In the genomic region with DNA sequence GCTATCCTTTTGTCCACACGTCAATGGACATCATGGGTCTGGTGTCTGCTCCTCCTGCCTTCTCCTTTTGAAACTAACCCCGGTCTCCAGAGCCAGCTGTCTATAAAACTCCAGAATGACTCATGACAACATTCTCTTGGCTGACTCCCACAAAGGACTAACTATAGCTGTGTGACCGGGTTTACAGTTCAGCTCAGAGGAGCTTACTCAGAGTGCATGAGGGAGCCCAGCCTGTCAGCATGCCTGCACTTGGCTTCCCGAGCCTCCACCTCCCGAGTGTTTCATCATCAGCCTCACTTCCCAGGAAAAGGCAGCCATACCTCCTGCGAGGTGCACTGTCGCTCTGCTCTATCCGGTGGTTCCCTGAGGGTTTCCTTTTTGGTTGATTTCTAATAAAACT, we compare ENCODE assay signal across 10 mouse cellular contexts. TPM values are rescaled to one million over a fixed set of nuclear protein-coding genes. Genes with fewer than 3 reads are reported as not detected.
DNase-seq lines count a peak whose midpoint lies in the region; ATAC-seq and TF ChIP-seq lines count a peak whose summit lies in the region.
"Had no signal": no experiment of that assay in that cellular context is flagged by ENCODE, and none has a peak within 500 bp of the region (broad histone marks: within the 10 kb centered on the region; RNA-seq: fewer than 3 reads in every experiment).

No protein-coding gene starts in this region.

- H3K27ac ChIP-seq in heart, embryonic 15.5 days, result peak overlapping the region; percentile 24; the same call in 1 of the 2 replicates
- H3K27ac ChIP-seq in thymus, adult 2 months (ENCODE audit: control insufficient read depth, insufficient read depth, low read length), result no peak overlapping the region
- no peak overlapping the region for H3K27ac ChIP-seq in hindbrain, postnatal 0 days
- H3K27ac ChIP-seq: liver, embryonic 14.5 days had no signal

- H3K4me3 ChIP-seq in C2C12 (ENCODE audit: insufficient read depth, poor library complexity, severe bottlenecking), result no peak overlapping the region
- no peak overlapping the region for H3K4me3 ChIP-seq in heart, embryonic 15.5 days
- no peak overlapping the region for H3K4me3 ChIP-seq in thymus, adult 2 months (ENCODE audit: control insufficient read depth, insufficient read depth, low read length)
- H3K4me3 ChIP-seq in hindbrain, postnatal 0 days (ENCODE audit: low read length), result no peak overlapping the region

- H3K27me3 ChIP-seq in C2C12 (ENCODE audit: control insufficient read depth, insufficient read depth, insufficient read length), result no peaks in the 10 kb centered on the region
- no peaks in the 10 kb centered on the region for H3K27me3 ChIP-seq in heart, embryonic 15.5 days
- H3K27me3 ChIP-seq in thymus, adult 2 months (ENCODE audit: control insufficient read depth, insufficient read depth, low read length), result no peaks in the 10 kb centered on the region
- no peaks in the 10 kb centered on the region for H3K27me3 ChIP-seq in hindbrain, postnatal 0 days (ENCODE audit: insufficient read depth, low read length)

- no peak overlapping the region for H3K4me2 ChIP-seq in heart, embryonic 15.5 days
- no peak overlapping the region for H3K4me2 ChIP-seq in hindbrain, postnatal 0 days (ENCODE audit: low read depth, low read length)

- peaks cover 43% of the 10 kb centered on the region for H3K4me1 ChIP-seq in heart, embryonic 15.5 days (replicated peaks)
- H3K4me1 ChIP-seq in thymus, adult 2 months (replicated peaks; ENCODE audit: control insufficient read depth, insufficient read depth, low read length), result peaks cover 10% of the 10 kb centered on the region
- peaks cover 8% of the 10 kb centered on the region for H3K4me1 ChIP-seq in hindbrain, postnatal 0 days (ENCODE audit: insufficient read depth, low read length)

- no peak overlapping the region for H3K9ac ChIP-seq in heart, embryonic 15.5 days
- no peak overlapping the region for H3K9ac ChIP-seq in hindbrain, postnatal 0 days (replicated peaks; ENCODE audit: low read length)
- H3K9ac ChIP-seq: liver, embryonic 14.5 days had no signal

- no peaks in the 10 kb centered on the region for H3K9me3 ChIP-seq in heart, embryonic 15.5 days (replicated peaks)
- H3K9me3 ChIP-seq in hindbrain, postnatal 0 days (ENCODE audit: low read length), result no peaks in the 10 kb centered on the region

- TF ChIP-seq POLR2A in thymus, adult 2 months (IDR thresholded peaks at IDR 0.05; ENCODE audit: control insufficient read depth, extremely low read depth, insufficient read depth, low read length, poor library complexity), result no peak

- H3K36me3 ChIP-seq in C2C12 (ENCODE audit: control insufficient read depth, insufficient read depth), result no peaks in the 10 kb centered on the region
- H3K36me3 ChIP-seq in heart, embryonic 15.5 days, result no peaks in the 10 kb centered on the region
- H3K36me3 ChIP-seq in thymus, adult 2 months (ENCODE audit: control insufficient read depth, insufficient read depth, low read length), result no peaks in the 10 kb centered on the region
- no peaks in the 10 kb centered on the region for H3K36me3 ChIP-seq in hindbrain, postnatal 0 days (ENCODE audit: insufficient read depth, low read length)

- DNase-seq in layer of hippocampus, adult 11-12 months (ENCODE audit: low spot score), result peak; percentile 28
- DNase-seq in layer of hippocampus, postnatal 36 days, result no peak
- DNase-seq in adrenal gland, postnatal 10 days, result peak; percentile 53
- no peak for DNase-seq in thymus, adult 2 months
- no peak for DNase-seq in hindbrain, postnatal 0 days (ENCODE audit: low spot score)
- DNase-seq: kidney, adult 18-20 months had no signal

- no peak overlapping the region for H3ac ChIP-seq in C2C12 (ENCODE audit: control insufficient read depth, insufficient read length, low read depth)

- WGBS in heart, embryonic 15.5 days, result 40% methylated on average over 8 of the region's 8 CpGs
- 85% methylated on average over 8 of the region's 8 CpGs for WGBS in thymus, adult 2 months
- 65% methylated on average over 8 of the region's 8 CpGs for WGBS in hindbrain, postnatal 0 days

- no peak for ATAC-seq in heart, embryonic 15.5 days (replicated peaks; ENCODE audit: insufficient number of reproducible peaks, insufficient read depth, low FRiP score, low read depth)
- ATAC-seq in activated CD4-positive, CD25-positive, alpha-beta regulatory T cell, adult 4 months, result no peak
- no peak for ATAC-seq in hindbrain, postnatal 0 days

- TF ChIP-seq CTCF in C2C12 (IDR thresholded peaks at IDR 0.05; ENCODE audit: control insufficient read depth, insufficient read depth, insufficient read length), result no peak
- no peak for TF ChIP-seq CTCF in thymus, adult 2 months (IDR thresholded peaks at IDR 0.05; ENCODE audit: borderline replicate concordance, control insufficient read depth, extremely low read depth, insufficient read depth, low read length, poor library complexity)
- no peak for TF ChIP-seq CTCF in hindbrain, postnatal 0 days (IDR thresholded peaks at IDR 0.05; ENCODE audit: low read depth)

- peaks cover 4% of the 10 kb centered on the region for H3K79me3 ChIP-seq in C2C12 (ENCODE audit: low read depth)

- peaks cover 7% of the 10 kb centered on the region for H3K79me2 ChIP-seq in C2C12 (ENCODE audit: control insufficient read depth, insufficient read depth)

TF ChIP-seq in C2C12, 6 proteins besides CTCF, POLR2A, EP300 and RAD21:
- TF ChIP-seq CEBPB (IDR thresholded peaks at IDR 0.05; ENCODE audit: low read depth) (peak; percentile 69), MAX (IDR thresholded peaks at IDR 0.05) (no peak), MYOD1 (IDR thresholded peaks at IDR 0.05; ENCODE audit: control insufficient read depth, insufficient read length, low read depth) (peak; percentile 78), MYOG (IDR thresholded peaks at IDR 0.05; ENCODE audit: control insufficient read depth, extremely low read depth, insufficient read length) (no peak), FOSL1 (IDR thresholded peaks at IDR 0.05; ENCODE audit: insufficient read depth, low read length, poor library complexity, severe bottlenecking) (peak; percentile 15), USF1 (IDR thresholded peaks at IDR 0.05; ENCODE audit: low read depth) (no peak)
TF ChIP-seq in C2C12: peak in this region for 3.

RNA-seq across cellular contexts. Expression of a gene that starts 3.4 kb away (rescaled TPM):
- total RNA-seq in layer of hippocampus, postnatal 36 days (2021), result 10 to 100 TPM; 21.3 to 22.4 TPM
- polyA plus RNA-seq in C2C12 (2012; fragmentation: generic; extraction: Trizol), result 6.9 TPM
- total RNA-seq in adrenal gland, postnatal 10 days (2021), result 10 to 100 TPM; 15.8 to 19.1 TPM
- polyA plus RNA-seq in heart, embryonic 15.5 days (2015; fragmentation: Nextera tagmentation; extraction: Ambion mirVana), result 1.9 and 2.1 TPM in 2 replicates
- 1 to 10 TPM; 4.5 to 6.5 TPM for polyA plus RNA-seq in activated CD4-positive, CD25-positive, alpha-beta regulatory T cell, adult 4 months (2017; shearing (Covaris generic))
- 26.3 and 31.8 TPM in 2 replicates for polyA plus RNA-seq in thymus, adult 2 months (2012; rRNA removed)
- 12.1 and 13.6 TPM in 2 replicates for total RNA-seq in hindbrain, postnatal 0 days (2014; rRNA removed)
- polyA plus RNA-seq in hindbrain, postnatal 0 days (2015; fragmentation: Nextera tagmentation; extraction: Ambion mirVana), result 2.5 and 3.0 TPM in 2 replicates

RNA-seq across cellular contexts. Expression of a gene that starts 45.0 kb away (rescaled TPM):
- total RNA-seq in layer of hippocampus, postnatal 36 days (2021), result 100 to 1,000 TPM in 1 of 2 experiments, 10 to 100 TPM in 1; 97.5 to 105 TPM
- polyA plus RNA-seq in C2C12 (2012; fragmentation: generic; extraction: Trizol), result 35.2 TPM
- 10 to 100 TPM; 33.2 to 35.9 TPM for total RNA-seq in adrenal gland, postnatal 10 days (2021)
- polyA plus RNA-seq in heart, embryonic 15.5 days (2015; fragmentation: Nextera tagmentation; extraction: Ambion mirVana), result 5.5 and 6.3 TPM in 2 replicates
- 1 to 10 TPM; 3.3 to 4.1 TPM for polyA plus RNA-seq in activated CD4-positive, CD25-positive, alpha-beta regulatory T cell, adult 4 months (2017; shearing (Covaris generic))
- polyA plus RNA-seq in thymus, adult 2 months (2012; rRNA removed), result 45.3 and 49.5 TPM in 2 replicates
- total RNA-seq in hindbrain, postnatal 0 days (2014; rRNA removed), result 88.2 and 102 TPM in 2 replicates
- polyA plus RNA-seq in hindbrain, postnatal 0 days (2015; fragmentation: Nextera tagmentation; extraction: Ambion mirVana), result 21.0 and 21.3 TPM in 2 replicates

Comparison
In these comparisons a context has a peak if more than half of its experiments do, and no peak if none do; other contexts are left out.
1. DNase-seq: peak in layer of hippocampus, adult 11-12 months (single experiment) and adrenal gland, postnatal 10 days (single experiment); none in layer of hippocampus, postnatal 36 days (0 of 2), thymus, adult 2 months (single experiment) and hindbrain, postnatal 0 days (single experiment).